Mouse (Mus musculus): Measurements from ENCODE around the gene Sprr2j-ps. TPM values are rescaled to one million over a fixed set of nuclear protein-coding genes. Genes with fewer than 3 reads are reported as not detected.

Sprr2j-ps gene
- polyA plus RNA-seq (2012; rRNA removed): not detected in 2 replicates

GRCm38 (mm10) chr3:92417782-92418181, at the start of gene Sprr2j-ps:
Gene Sprr2j-ps (plus strand): TSS chr3:92418082.
- 96% methylated on average over 2 of the region's 2 CpGs for WGBS

DNA sequence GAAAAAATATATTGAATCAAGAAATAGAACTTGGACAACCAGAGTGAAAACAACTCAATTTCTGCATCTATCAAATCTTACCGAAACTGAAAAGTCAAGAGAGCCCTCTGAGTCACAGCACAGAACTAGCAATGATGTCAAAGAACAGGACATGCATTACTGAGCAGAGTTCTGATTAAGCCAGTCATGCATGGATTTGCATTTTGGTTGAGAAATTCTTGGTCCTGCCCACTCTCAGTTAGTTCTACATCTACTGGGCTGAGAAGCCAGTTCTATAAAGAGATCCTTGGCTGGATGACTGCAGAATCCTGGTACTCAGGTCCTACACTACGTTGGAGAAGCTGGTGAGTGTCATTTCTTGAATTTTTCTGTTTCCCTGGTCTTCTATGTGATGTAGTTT, 44.3 kb upstream of the Sprr2j-ps start:
- no peak for DNase-seq (ENCODE audit: low read depth in 1 of 2, low spot score in 2 of 2)
- H3K27me3 ChIP-seq (ENCODE audit: control insufficient read depth, insufficient read depth, low read length): no peaks in the 10 kb centered on the region
- WGBS: 54% methylated on average over 2 of the region's 2 CpGs
- no peaks in the 10 kb centered on the region for H3K4me1 ChIP-seq (ENCODE audit: control insufficient read depth, insufficient read depth, insufficient read length)
- no peak overlapping the region for H3K27ac ChIP-seq (ENCODE audit: insufficient read depth, low read length)
- no peak overlapping the region for H3K4me3 ChIP-seq (ENCODE audit: extremely low read depth, insufficient read depth, insufficient read length)
- TF ChIP-seq CTCF (IDR thresholded peaks at IDR 0.05; ENCODE audit: extremely low read depth, insufficient read depth, insufficient read length, insufficient replicate concordance) (no peak), POLR2A (IDR thresholded peaks at IDR 0.05; ENCODE audit: low read depth, low read length) (no peak)
- no peaks in the 10 kb centered on the region for H3K36me3 ChIP-seq (ENCODE audit: control insufficient read depth, insufficient read depth, low read length)

More at GRCm38 (mm10) chr3:92417782-92418181, at the start of gene Sprr2j-ps:
- TF ChIP-seq POLR2A (IDR thresholded peaks at IDR 0.05; ENCODE audit: low read depth, low read length) (no peak), CTCF (IDR thresholded peaks at IDR 0.05; ENCODE audit: extremely low read depth, insufficient read depth, insufficient read length, insufficient replicate concordance) (no peak)
- Histone ChIP-seq H3K27me3 (ENCODE audit: control insufficient read depth, insufficient read depth, low read length) (no peaks in the 10 kb centered on the region), H3K4me1 (ENCODE audit: control insufficient read depth, insufficient read depth, insufficient read length) (no peaks in the 10 kb centered on the region), H3K36me3 (ENCODE audit: control insufficient read depth, insufficient read depth, low read length) (no peaks in the 10 kb centered on the region), H3K27ac (ENCODE audit: insufficient read depth, low read length) (no peak within 1 kb of the TSS), H3K4me3 (ENCODE audit: extremely low read depth, insufficient read depth, insufficient read length) (no peak within 1 kb of the TSS)
- no peak for DNase-seq (ENCODE audit: low read depth in 1 of 2, low spot score in 2 of 2)

DNA sequence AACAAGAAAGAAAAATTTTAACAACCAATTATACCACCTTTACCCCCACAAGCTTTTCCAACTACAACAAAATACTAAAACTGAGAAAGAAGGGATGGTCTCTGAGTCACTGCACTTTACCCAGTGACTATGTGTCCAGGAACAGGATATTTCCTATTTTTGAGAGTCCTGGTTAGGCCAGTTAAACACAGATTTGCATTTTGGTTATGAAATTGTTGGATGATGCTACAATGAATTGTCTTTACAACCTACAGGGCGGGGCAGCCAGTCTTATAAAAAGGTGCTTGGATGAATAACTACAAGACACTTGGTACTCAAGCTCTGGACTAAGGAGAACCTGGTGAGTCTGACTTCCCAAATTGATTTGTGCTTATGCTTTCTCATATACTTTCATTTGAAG, 32.5 kb upstream of the Sprr2j-ps start, which contains the start of gene Sprr2h:
Sprr2h (plus strand) TSS at position 301 of the 400 bp plus-strand sequence.
- Histone ChIP-seq H3K4me3 (ENCODE audit: extremely low read depth, insufficient read depth, insufficient read length) (no peak within 1 kb of the TSS), H3K4me1 (ENCODE audit: control insufficient read depth, insufficient read depth, insufficient read length) (no peaks in the 10 kb centered on the region), H3K27me3 (ENCODE audit: control insufficient read depth, insufficient read depth, low read length) (no peaks in the 10 kb centered on the region), H3K27ac (ENCODE audit: insufficient read depth, low read length) (no peak within 1 kb of the TSS), H3K36me3 (ENCODE audit: control insufficient read depth, insufficient read depth, low read length) (no peaks in the 10 kb centered on the region)
- 75% methylated on average over 1 of the region's 1 CpGs for WGBS
- DNase-seq (ENCODE audit: low read depth in 1 of 2, low spot score in 2 of 2): no peak
- no peak for TF ChIP-seq CTCF (IDR thresholded peaks at IDR 0.05; ENCODE audit: extremely low read depth, insufficient read depth, insufficient read length, insufficient replicate concordance)
- no peak for TF ChIP-seq POLR2A (IDR thresholded peaks at IDR 0.05; ENCODE audit: low read depth, low read length)

DNA sequence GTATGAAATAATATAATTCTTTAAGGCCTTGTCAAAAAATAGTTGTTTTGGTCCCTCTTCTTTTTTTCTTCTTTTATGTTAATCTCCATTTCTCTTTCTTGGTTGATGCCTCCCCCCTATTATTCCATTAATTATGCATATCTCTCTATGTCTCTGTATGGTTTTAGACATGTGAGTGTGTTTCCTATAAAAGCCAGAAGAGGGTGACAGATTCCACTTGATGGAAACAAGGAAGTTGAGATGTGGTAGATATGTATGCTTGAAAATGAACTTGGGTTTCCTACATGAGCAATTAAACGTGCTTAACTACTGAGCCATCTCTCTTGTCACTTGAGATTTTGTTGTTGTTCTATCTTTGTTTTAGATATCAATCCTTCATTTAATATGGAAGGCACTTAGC, 23.6 kb upstream of the Sprr2j-ps start:
- Histone ChIP-seq H3K4me1 (ENCODE audit: control insufficient read depth, insufficient read depth, insufficient read length) (no peaks in the 10 kb centered on the region), H3K36me3 (ENCODE audit: control insufficient read depth, insufficient read depth, low read length) (no peaks in the 10 kb centered on the region), H3K4me3 (ENCODE audit: extremely low read depth, insufficient read depth, insufficient read length) (no peak overlapping the region), H3K27me3 (ENCODE audit: control insufficient read depth, insufficient read depth, low read length) (no peaks in the 10 kb centered on the region), H3K27ac (ENCODE audit: insufficient read depth, low read length) (no peak overlapping the region)
- DNase-seq (ENCODE audit: low read depth in 1 of 2, low spot score in 2 of 2): no peak
- no peak for TF ChIP-seq CTCF (IDR thresholded peaks at IDR 0.05; ENCODE audit: extremely low read depth, insufficient read depth, insufficient read length, insufficient replicate concordance)
- no peak for TF ChIP-seq POLR2A (IDR thresholded peaks at IDR 0.05; ENCODE audit: low read depth, low read length)
- WGBS: 15% methylated on average over 1 of the region's 1 CpGs

- H3K27ac ChIP-seq (ENCODE audit: insufficient read depth, low read length): no peak within 1 kb of the TSS
- no peaks in the 10 kb centered on the region for H3K36me3 ChIP-seq (ENCODE audit: control insufficient read depth, insufficient read depth, low read length)
- 94% methylated on average over 2 of the region's 2 CpGs for WGBS
- H3K27me3 ChIP-seq (ENCODE audit: control insufficient read depth, insufficient read depth, low read length): no peaks in the 10 kb centered on the region
- no peak within 1 kb of the TSS for H3K4me3 ChIP-seq (ENCODE audit: extremely low read depth, insufficient read depth, insufficient read length)
- no peaks in the 10 kb centered on the region for H3K4me1 ChIP-seq (ENCODE audit: control insufficient read depth, insufficient read depth, insufficient read length)
- no peak for DNase-seq (ENCODE audit: low read depth in 1 of 2, low spot score in 2 of 2)
- TF ChIP-seq POLR2A (IDR thresholded peaks at IDR 0.05; ENCODE audit: low read depth, low read length): no peak
- TF ChIP-seq CTCF (IDR thresholded peaks at IDR 0.05; ENCODE audit: extremely low read depth, insufficient read depth, insufficient read length, insufficient replicate concordance): no peak
Observed at GRCm38 (mm10) chr3:92407691-92408090, 10.2 kb upstream of the Sprr2j-ps start, which contains the start of gene Sprr2i. Gene Sprr2i (plus strand): TSS chr3:92407991.

DNA sequence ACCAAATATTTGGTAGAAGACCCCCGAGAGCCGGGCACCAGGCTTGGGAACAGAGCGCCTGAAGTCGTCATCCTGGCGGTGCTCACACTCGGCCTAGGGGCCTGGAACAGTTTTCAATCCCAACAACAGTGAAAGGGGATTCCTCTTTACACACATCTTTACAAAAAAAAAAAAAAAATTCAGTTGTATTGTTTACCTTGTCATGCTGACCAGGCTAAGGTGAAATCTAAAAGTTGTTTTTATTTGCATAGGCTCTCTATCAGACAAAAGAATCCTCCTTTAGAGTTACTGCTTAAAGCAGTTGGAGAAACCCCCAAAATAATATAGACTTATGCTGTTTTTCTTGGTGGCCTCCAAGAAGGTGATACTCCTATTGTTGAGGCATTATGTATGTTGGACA, 11.4 kb downstream of the Sprr2j-ps start, which contains the start of gene Gm9774:
Gm9774 (minus strand) TSS at position 101 of the 400 bp plus-strand sequence.
- H3K36me3 ChIP-seq (ENCODE audit: control insufficient read depth, insufficient read depth, low read length): no peaks in the 10 kb centered on the region
- no peak for DNase-seq (ENCODE audit: low read depth in 1 of 2, low spot score in 2 of 2)
- H3K4me1 ChIP-seq (ENCODE audit: control insufficient read depth, insufficient read depth, insufficient read length): no peaks in the 10 kb centered on the region
- H3K27me3 ChIP-seq (ENCODE audit: control insufficient read depth, insufficient read depth, low read length): no peaks in the 10 kb centered on the region
- H3K27ac ChIP-seq (ENCODE audit: insufficient read depth, low read length): no peak within 1 kb of the TSS
- TF ChIP-seq POLR2A (IDR thresholded peaks at IDR 0.05; ENCODE audit: low read depth, low read length) (no peak), CTCF (IDR thresholded peaks at IDR 0.05; ENCODE audit: extremely low read depth, insufficient read depth, insufficient read length, insufficient replicate concordance) (no peak)
- no peak within 1 kb of the TSS for H3K4me3 ChIP-seq (ENCODE audit: extremely low read depth, insufficient read depth, insufficient read length)
- WGBS: 92% methylated on average over 6 of the region's 6 CpGs

DNA sequence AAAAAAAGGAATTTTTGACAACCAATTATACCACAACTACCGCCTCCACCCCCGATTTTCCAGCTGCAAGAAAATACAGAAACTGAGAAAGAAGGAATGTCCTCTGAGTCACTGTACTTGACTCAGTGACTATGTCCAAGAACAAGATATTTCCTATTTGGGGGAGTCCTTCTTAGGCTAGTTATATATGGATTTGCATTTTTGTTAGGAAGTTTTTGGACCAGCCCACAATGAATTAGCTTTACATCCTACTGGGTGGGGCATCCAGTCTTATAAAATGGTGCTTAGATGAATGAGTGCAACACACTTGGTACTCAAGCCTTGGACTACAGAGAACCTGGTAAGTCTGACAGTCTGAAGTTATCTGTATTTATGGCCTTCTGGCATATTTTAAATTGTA, 14.4 kb downstream of the Sprr2j-ps start, which contains the start of gene Sprr2k:
Sprr2k (plus strand) TSS at position 301 of the 400 bp plus-strand sequence.
- DNase-seq (ENCODE audit: low read depth in 1 of 2, low spot score in 2 of 2): no peak
- Histone ChIP-seq H3K4me3 (ENCODE audit: extremely low read depth, insufficient read depth, insufficient read length) (no peak within 1 kb of the TSS), H3K36me3 (ENCODE audit: control insufficient read depth, insufficient read depth, low read length) (no peaks in the 10 kb centered on the region), H3K4me1 (ENCODE audit: control insufficient read depth, insufficient read depth, insufficient read length) (no peaks in the 10 kb centered on the region), H3K27ac (ENCODE audit: insufficient read depth, low read length) (no peak within 1 kb of the TSS), H3K27me3 (ENCODE audit: control insufficient read depth, insufficient read depth, low read length) (no peaks in the 10 kb centered on the region)
- TF ChIP-seq POLR2A (IDR thresholded peaks at IDR 0.05; ENCODE audit: low read depth, low read length) (no peak), CTCF (IDR thresholded peaks at IDR 0.05; ENCODE audit: extremely low read depth, insufficient read depth, insufficient read length, insufficient replicate concordance) (no peak)
- 82% methylated on average over 2 of the region's 2 CpGs for WGBS

Data from spleen, adult 2 months (tissue).